Mouse (Mus musculus) monocyte, adult 2 months (primary cell): ENCODE results near the gene Per1.
"Not testable (repeated sequence)": the region's sequence is repeated elsewhere in the genome, so short reads cannot be mapped to it uniquely, and the experiment has no call there.

Source experiments
- DNase-seq, 2 experiments: peaks; one replicate each; pipeline ENCODE4 v3.0.0; 2022; ENCODE audit warnings: low spot score in 2 of 2, low read depth in 1 of 2

The Per1 gene

GRCm38 (mm10) chr11:69080102-69080854 is 14.7 kb upstream of the Per1 start:
- DNase-seq, result no peak

- no peak for DNase-seq
These were observed 14.2 kb upstream of the Per1 start for GRCm38 (mm10) chr11:69080855-69081222.

DNA sequence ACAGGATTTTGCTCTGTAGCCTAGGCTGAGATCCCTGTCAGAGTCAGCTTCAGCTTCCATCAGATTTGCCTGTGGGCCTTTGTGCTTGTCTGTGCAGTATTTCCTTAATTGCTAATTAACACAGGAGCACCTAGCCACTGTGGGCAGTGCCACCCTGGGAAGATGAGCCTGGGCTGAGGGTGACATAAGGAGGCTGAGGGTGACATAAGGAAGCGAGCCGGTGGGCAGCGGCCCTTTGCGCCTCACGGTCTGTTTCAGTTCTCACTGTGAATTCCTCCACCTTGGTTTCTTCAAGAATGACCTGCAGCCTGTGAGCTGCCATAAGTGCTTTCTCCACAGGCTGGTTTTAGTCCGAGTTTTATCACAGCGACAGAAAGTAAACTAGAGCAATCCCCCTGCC is 13.4 kb upstream of the Per1 start:
- no peak for DNase-seq

- no peak for DNase-seq
These were observed 9.4 kb upstream of the Per1 start for GRCm38 (mm10) chr11:69085608-69086007.

- no peak for DNase-seq
These were observed 8.6 kb upstream of the Per1 start for GRCm38 (mm10) chr11:69086390-69086789.

GRCm38 (mm10) chr11:69087082-69087481 is 7.9 kb upstream of the Per1 start:
- no peak for DNase-seq

GRCm38 (mm10) chr11:69087597-69087996 is 7.4 kb upstream of the Per1 start:
- no peak for DNase-seq

- peak; percentile 51 to 82 for DNase-seq
These were observed 6.7 kb upstream of the Per1 start, which contains the start of gene Vamp2 for GRCm38 (mm10) chr11:69088103-69088855. Gene Vamp2, plus strand, starts transcription at chr11:69088490.

- DNase-seq, result no peak
These were observed 6.0 kb upstream of the Per1 start for GRCm38 (mm10) chr11:69088856-69089615.

GRCm38 (mm10) chr11:69089616-69090290 is 5.3 kb upstream of the Per1 start:
- no peak for DNase-seq

DNA sequence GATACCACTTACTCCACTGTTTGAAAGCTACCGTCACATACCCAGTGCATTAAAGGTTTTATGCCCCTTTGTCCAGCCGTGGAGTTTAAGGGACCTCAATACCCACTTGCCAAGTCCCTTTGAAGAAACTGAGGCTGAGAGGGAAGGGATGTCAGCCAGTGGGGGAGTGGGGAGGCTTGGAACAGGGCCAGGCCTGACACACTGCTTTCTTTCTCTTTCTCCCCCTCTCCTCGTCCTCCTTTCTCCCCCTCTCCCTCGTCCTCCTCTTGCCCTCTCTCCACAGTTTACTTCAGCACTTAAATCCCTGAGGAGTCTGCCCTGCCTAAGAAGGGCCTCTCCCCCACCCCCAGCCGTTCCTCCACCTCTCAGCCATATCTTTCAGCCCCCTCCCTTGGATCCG is 4.7 kb upstream of the Per1 start:
- no peak for DNase-seq

- no peak for DNase-seq
These were observed 3.2 kb upstream of the Per1 start for GRCm38 (mm10) chr11:69091566-69092385.

GRCm38 (mm10) chr11:69092386-69092751 is 2.6 kb upstream of the Per1 start:
- peak in 1 of 2 experiments; percentile 83 for DNase-seq

DNA sequence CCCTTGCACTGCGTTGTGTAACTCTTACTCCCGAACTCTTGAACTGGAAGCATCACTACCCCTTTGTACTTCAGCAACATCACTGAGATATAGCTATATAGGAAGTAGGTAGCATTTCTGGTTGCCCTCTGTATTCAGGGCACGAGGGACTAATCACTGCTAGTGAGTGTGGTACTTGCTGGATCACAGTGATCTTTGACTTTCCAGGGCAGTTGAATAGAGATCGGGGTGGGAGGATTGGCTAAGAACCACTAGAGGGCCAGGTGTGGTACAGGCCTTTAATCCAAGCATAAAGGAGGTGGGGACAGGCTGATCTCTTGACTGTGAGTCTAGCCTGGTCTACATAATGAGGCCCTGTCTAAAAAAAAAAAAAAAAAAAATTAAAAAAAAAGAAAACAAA is 2.1 kb upstream of the Per1 start:
- DNase-seq, result no peak

DNA sequence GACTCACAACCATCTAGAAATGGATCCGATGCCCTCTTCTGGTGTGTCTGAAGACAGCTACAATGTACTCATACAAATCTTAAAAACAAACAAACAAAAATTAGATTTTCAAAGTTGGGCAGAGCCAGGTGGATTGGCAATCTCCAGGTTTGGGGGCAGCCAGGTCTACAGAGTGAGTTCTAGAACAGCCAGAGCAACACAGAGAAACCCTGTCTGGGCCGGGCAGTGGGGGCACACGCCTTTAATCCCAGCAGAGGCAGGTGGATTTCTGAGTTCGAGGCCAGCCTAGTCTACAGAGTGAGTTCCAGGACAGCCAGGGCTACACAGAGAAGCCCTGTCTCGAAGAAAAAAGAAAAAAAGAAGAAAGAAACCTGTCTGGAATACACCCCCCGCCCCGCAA is 1.2 kb upstream of the Per1 start:
- DNase-seq, result not testable (repeated sequence)

DNA sequence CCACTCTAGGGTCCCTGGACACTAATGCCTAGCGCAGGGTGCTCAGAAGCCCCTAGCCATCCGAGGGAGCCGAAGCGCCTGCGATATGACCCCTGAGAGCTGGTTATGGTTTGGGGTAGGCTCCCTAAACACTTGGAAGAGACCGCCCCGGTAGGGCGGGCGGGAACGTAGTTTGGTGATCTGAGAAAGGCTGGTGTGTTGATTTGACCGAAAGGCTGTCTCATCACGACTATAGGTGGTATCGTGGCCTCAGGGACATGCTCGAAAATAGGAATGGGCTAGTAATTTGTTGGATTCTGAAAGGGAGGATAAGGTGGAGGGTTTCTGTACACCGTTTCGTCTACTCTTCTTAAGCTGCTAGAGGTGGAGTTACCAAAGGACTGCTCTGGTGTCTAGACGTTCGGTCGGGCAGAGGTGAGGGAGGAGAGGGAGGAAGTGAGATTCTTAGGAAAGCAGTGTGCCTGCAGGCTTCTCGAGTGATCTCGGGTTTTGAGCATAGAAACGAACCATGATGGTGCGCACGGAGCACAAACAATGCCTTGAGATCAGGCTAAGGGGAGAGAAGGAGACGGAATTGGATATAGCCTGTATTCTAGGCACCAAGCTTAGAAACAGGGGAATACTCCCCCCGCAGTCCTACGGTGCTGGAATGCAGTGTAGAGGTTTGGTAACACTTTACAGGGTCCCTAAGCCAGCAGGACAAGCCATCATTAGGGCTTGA is 654 bp downstream of the Per1 start:
- DNase-seq, result peak in 1 of 2 experiments; percentile 69

DNA sequence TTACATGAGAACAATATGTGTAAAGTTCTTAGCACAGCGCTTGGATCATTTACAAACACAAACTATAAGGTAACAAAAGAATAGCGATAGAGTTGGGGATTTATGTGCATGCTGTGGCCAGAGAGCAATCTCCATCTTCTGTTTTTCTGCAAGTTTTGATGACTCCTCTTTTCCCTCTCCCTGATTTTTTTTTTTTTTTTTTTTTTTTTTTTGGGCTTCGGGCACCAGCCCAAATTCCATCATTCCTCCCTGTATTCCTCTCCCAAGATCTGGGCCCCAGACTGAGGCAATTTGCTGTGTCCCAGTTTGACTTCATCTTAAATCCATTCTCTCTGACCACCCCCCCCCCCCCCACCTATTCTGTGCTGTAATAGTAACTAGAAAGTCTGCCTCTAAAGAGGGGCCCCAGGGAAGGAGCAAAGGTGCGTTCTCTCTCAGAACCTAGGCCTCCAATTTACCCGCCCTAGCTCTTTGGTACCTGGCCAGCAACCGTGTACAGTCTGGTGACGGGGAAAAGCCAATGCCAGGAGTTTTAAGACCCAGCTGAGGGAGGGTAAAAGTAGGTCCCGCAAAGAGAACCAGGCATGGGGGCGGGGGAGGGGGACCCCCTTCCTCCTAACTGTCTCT is 1.5 kb downstream of the Per1 start:
- DNase-seq, result no peak

GRCm38 (mm10) chr11:69096987-69097900 is 2.2 kb downstream of the Per1 start:
- DNase-seq, result peak; percentile 98 to 99
